Mouse (Mus musculus) adrenal gland, postnatal 4 days (tissue): ENCODE results near the gene Eef2k. TPM values are rescaled to one million over a fixed set of nuclear protein-coding genes. Genes with fewer than 3 reads are reported as not detected.

ENCODE experiments used
- DNase-seq, 2 experiments: peaks; one replicate each; pipeline ENCODE4 v3.0.0; 2021 to 2022; ENCODE audit warnings: low spot score in 2 of 2, mixed read lengths in 2 of 2
- long read RNA-seq, 2 experiments: library from polyadenylated mRNA; stranded (forward); transcript quantifications; one replicate each; pipeline ENCODE4 v2.0.0; 2021
- total RNA-seq, 2 experiments: library from RNA; stranded (reverse); gene quantifications; 2 replicates each; pipeline ENCODE4 v1.2.3; 2021

Gene Eef2k
- total RNA-seq, result 10 to 100 TPM; 53.3 to 54.2 TPM
- long read RNA-seq, experiment 1, full-length matches to known transcripts, result 10 of 19 reads
- long read RNA-seq, experiment 1, partial matches to known transcripts, result 2 of 19 reads
- long read RNA-seq, experiment 1, other reads (novel, unspliced or antisense), result 7 of 19 reads
- long read RNA-seq, experiment 2, full-length matches to known transcripts, result 57 of 85 reads
- long read RNA-seq, experiment 2, partial matches to known transcripts, result 9 of 85 reads
- long read RNA-seq, experiment 2, other reads (novel, unspliced or antisense), result 19 of 85 reads

DNA sequence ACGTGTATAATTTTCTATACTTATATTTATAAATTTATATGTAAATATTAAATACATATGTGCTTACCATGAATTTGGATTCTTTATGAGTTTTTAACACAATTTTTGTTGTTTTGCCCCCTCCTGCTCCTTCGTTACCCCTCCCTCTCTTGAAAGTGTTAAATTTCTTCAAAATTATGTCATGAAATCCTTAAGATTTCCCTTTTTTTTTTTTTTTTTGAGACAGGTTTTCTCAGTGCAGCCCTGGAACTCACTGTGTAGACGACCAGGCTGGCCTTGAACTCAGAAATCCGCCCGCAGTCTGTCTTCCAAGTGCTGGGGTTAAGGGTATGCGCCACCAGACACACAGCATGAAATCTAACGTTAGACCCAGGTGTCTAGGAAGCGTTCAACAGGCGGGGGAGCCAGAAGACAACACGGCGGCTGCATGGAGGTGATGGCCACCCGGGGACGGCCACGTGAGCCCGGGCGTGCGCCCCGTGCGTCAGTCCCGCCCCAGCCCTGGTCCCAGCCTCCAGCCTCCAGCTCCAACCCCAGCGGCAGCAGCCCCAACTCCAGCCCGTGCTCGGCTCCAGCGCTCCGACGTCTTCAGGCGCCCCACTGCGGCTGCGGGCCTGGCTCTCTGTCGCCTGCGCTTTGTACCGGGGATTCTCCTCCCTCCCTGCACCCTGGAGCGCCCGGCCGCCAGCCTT lies at the start of gene Eef2k:
Eef2k (plus strand) TSS at position 487 of the 692 bp plus-strand sequence.
- peak; percentile 70 to 72 for DNase-seq

- no peak for DNase-seq
These were observed 47.1 kb upstream of the Eef2k start for GRCm38 (mm10) chr7:120795544-120795943.

GRCm38 (mm10) chr7:120796369-120796768 lies 46.3 kb upstream of the Eef2k start:
- no peak for DNase-seq

- no peak for DNase-seq
These were observed 39.4 kb upstream of the Eef2k start for GRCm38 (mm10) chr7:120803268-120803667.

DNA sequence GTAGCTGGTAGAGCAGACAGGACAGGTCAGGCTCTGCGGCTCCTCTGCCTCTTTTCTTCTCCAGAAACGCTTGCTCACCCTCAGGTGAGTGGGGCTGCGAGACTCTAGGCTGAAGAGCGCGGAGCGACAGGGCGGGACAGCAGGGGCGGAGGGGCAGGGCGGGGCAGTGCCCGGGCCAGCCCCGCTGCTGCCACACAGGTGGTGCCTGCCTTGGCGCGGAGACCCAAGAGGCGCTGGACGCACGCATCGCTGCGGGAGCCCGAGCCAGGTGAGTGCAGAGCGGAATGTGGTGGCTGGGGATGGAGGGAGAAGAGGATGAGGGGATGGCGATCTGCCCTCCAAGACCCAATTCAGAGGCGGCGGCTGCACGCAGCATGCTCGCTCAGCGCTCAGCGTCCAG lies 32.9 kb upstream of the Eef2k start:
- DNase-seq, result no peak

GRCm38 (mm10) chr7:120811834-120812415 lies 30.7 kb upstream of the Eef2k start, which contains the start of gene Gm5737:
Gene Gm5737, plus strand, starts transcription at chr7:120812365.
- no peak for DNase-seq

- DNase-seq, result no peak
These were observed 25.1 kb upstream of the Eef2k start for GRCm38 (mm10) chr7:120817552-120817951.

DNA sequence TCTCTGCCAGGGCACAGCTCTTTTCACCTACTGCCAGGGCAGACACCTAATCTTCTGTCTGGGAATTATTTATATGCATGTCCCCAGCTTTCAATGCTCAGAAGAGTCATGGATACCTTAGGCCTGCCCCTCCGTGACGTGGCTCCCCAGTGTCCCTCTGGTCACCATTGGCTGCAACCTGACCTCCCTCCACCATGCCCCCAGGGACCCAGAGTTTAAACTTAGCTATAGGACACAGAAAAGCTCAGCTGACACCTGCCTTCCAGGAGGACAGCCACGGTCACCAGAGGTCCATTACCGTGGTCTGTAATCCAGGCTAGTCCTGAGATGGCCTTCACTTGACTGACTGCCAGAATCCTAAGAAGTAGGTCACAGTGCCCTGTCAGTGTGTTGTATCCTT lies 23.2 kb upstream of the Eef2k start:
- DNase-seq, result no peak

GRCm38 (mm10) chr7:120823248-120823647 lies 19.4 kb upstream of the Eef2k start:
- DNase-seq, result peak in 1 of 2 experiments; percentile 28

DNA sequence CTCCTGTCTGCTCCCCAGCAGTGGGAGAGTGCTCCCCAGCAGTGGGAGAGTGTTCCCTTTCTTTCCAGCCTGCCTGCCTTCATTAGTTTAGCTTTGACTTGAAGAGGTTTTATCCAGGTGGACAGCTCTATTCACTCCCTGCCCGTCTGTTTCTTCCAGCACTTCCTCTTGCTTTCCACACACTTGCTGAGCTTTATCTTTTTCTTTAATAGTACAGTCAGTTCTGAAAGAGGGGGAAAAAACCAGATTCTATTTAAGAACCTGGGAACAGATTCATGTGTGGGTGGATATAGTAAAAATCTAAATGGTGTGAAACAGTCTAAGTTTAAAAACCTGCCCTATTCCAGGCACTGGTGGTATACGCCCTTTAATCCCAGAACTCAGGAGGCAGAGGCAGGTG lies 17.5 kb upstream of the Eef2k start:
- no peak for DNase-seq

DNA sequence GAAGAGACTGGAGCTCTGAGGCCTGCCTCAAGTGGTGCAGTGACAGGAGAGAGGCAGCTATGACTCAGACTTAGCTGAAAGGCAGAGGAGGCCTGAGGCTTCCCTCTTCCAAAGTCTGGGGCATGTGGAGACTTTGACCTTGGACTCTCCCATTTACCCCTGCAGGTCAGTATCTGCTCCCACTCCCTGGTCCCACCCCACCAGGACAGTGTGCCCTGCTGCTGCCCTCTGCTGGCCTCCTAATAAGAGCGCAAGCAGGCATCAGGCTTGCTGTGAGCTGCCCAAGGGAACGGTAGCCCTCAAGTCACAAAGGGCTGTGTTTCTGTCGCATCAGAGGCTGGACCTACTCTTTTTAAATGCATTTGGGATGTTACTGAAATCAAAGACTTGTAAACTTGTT lies 16.2 kb upstream of the Eef2k start:
- DNase-seq, result no peak

GRCm38 (mm10) chr7:120830431-120831381 lies 11.9 kb upstream of the Eef2k start:
- DNase-seq, result peak in 1 of 2 experiments; percentile 20

DNA sequence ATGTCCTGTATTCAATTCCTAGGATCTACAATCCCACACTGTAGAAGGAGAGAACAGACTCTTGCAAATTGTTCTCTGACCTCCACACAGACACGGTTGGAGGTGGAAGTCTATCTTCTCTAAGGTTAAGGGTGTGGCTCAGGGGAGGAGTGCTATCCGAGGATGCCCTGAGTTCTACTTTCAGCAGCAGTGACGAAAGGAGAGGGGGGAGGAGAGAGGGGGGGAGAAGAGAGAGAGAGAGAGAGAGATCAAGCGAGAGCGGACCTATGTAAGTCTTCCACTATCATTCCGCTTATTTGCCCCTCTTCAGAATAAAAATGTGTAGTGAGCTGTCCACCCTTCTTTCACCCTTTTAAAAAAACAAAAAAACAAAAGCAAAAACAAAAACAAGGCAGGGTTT lies 8.2 kb upstream of the Eef2k start:
- DNase-seq, result no peak

GRCm38 (mm10) chr7:120834863-120835372 lies 7.7 kb upstream of the Eef2k start:
- peak in 1 of 2 experiments; percentile 39 for DNase-seq

DNA sequence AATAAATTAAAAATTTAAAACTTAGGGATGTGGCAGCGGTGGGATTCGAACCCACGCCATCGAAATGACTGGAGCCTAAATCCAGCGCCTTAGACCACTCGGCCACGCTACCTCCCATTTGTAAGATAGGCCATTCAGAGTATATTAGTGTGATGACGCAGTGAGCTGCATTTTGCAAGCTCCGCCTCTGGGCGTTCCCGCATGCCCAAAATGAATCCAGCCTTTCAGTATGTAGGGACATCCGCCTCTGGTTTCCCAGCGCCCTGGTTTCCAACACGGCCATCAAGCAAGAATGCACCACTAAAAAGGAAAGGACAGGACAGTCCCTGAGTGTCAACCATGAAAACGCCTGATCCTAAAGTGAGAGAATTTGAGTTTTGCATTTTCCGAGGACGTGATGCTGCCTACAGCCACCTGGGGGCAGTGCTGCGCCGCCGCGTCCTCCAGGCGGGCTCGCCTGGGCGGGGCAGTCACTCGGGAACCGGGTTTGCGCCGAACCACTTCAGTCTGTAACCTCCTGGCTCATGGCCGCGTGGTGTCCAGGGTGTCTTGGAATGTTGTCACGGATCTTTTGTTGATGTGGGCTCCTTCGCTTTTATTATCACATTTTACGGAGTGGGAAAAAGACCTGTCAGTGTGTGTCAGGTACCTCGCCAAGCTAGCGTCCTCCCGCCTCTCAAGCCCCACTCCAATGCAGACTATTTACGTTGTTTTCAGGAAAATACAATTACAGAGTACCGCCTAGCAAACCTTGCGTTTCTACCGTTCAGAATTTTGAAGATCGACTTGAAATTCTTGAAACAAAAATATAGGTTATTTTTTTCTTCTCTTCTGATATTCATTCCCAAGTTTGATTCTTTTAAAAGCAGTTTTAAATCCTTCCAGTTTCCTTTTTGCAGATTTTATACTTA lies 6.9 kb upstream of the Eef2k start:
- peak; percentile 90 to 93 for DNase-seq

- no peak for DNase-seq
These were observed 6.3 kb upstream of the Eef2k start for GRCm38 (mm10) chr7:120836361-120836760.

GRCm38 (mm10) chr7:120838436-120839160 lies 4.0 kb upstream of the Eef2k start:
- DNase-seq, result peak in 1 of 2 experiments; percentile 60

- DNase-seq, result no peak
These were observed 2.8 kb upstream of the Eef2k start for GRCm38 (mm10) chr7:120839786-120840185.

DNA sequence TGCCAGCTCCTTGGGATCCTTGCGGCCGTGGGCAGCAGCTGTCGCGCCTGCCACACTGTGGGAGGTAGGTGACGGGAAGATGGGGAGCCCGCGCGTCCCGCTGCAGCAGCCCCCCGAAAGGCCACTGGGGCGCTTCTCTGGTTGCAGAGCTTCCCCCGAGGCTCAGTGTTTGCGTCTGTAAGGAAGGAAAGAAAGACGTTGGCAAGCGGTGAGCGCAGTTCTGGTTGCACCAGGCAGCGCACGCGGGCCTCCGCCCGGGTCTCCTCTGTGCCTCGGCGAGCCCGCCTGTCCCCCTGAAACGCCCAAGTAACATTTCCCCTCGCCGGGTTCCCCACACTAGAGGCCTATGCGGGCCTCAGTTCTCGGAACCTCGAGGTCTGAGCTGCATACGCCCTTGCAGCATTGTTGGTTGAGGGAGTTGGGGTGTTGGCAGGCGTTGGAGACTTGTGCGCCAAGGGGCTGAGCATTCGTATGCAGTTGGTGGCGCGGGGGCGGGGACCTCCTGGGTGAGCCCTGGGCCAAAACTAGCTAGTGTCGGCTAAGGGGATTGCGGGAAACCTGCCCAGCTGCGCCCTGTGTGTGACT lies 498 bp downstream of the Eef2k start:
- DNase-seq, result peak; percentile 30 to 71
